Mouse (Mus musculus): ENCODE results near the gene Chmp1a. TPM values are rescaled to one million over a fixed set of nuclear protein-coding genes. Genes with fewer than 3 reads are reported as not detected.

Gene Chmp1a
- polyA plus RNA-seq, 1 experiment from 2014 or later = 95.1 TPM

DNA sequence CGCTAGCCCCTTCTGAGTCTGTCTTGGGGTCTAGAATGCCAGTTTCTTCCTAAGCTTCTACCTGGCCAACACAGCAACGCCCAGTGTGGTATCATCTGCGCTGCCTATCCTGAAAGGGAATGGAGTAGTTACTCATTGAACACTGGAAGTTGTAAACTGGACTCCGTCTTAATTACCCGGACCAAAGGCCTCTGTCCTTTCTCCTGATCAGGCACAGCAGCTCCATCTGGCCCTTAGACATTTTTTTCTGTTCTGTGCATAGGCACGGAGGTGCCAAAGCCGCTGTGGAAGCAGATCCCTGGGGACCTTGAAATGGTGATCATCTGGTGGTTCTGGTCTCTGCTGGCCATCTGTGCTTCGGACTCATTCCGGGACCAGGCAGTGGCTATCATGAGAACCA, 18.8 kb downstream of the Chmp1a start:
- Histone ChIP-seq H3K27ac (replicated peaks; ENCODE audit: low read depth, low read length) (no peak overlapping the region), H3K27me3 (ENCODE audit: control insufficient read depth, insufficient read depth, low read length) (no peaks in the 10 kb centered on the region), H3K36me3 (ENCODE audit: control insufficient read depth, insufficient read depth, low read length) (no peaks in the 10 kb centered on the region), H3K4me3 (ENCODE audit: low read depth, low read length) (no peak overlapping the region), H3K9ac (ENCODE audit: low read length) (no peak overlapping the region), H3K4me2 (ENCODE audit: low read depth, severe bottlenecking) (no peak overlapping the region), H3K4me1 (ENCODE audit: control insufficient read depth, insufficient read depth, low read length) (peaks cover 3% of the 10 kb centered on the region; the same call in 1 of the 2 replicates), H3K9me3 (ENCODE audit: control insufficient read depth, low read length) (no peaks in the 10 kb centered on the region)
- DNase-seq (ENCODE audit: low spot score) (no peak), ATAC-seq (ENCODE audit: insufficient number of reproducible peaks, low FRiP score, low TSS enrichment, low read depth) (no peak)
- 88% methylated on average over 9 of the region's 9 CpGs for WGBS

DNA sequence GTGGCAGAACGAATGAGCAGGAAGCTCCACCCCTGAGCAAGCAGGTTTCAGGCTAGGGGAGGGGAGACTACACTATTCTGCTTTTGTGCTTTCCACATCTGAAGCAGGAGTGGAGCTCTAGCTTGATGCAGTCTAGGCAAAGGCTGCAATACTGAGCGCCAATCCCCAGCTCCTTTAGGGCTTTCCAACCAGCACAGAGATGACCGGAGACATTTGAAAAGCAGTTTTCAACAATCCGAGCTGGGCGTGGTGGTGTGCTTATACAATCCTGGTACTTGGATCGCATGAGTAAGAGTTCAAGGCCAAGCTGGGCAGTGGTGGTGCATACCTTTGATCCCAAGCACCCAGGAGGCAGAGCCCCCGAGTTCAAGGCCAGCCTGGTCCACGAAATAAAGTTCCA, 20.7 kb downstream of the Chmp1a start:
- WGBS = 58% methylated on average over 8 of the region's 8 CpGs
- H3K27ac ChIP-seq (replicated peaks; ENCODE audit: low read depth, low read length) = no peak overlapping the region
- H3K4me2 ChIP-seq (ENCODE audit: low read depth, severe bottlenecking) = no peak overlapping the region
- H3K9ac ChIP-seq (ENCODE audit: low read length) = no peak overlapping the region
- H3K27me3 ChIP-seq (ENCODE audit: control insufficient read depth, insufficient read depth, low read length) = no peaks in the 10 kb centered on the region
- no peaks in the 10 kb centered on the region for H3K36me3 ChIP-seq (ENCODE audit: control insufficient read depth, insufficient read depth, low read length)
- DNase-seq (ENCODE audit: low spot score) (no peak), ATAC-seq (ENCODE audit: insufficient number of reproducible peaks, low FRiP score, low TSS enrichment, low read depth) (no peak)
- H3K4me3 ChIP-seq (ENCODE audit: low read depth, low read length) = no peak overlapping the region
- H3K4me1 ChIP-seq (ENCODE audit: control insufficient read depth, insufficient read depth, low read length) = peaks cover 5% of the 10 kb centered on the region
- H3K9me3 ChIP-seq (ENCODE audit: control insufficient read depth, low read length) = no peaks in the 10 kb centered on the region

DNA sequence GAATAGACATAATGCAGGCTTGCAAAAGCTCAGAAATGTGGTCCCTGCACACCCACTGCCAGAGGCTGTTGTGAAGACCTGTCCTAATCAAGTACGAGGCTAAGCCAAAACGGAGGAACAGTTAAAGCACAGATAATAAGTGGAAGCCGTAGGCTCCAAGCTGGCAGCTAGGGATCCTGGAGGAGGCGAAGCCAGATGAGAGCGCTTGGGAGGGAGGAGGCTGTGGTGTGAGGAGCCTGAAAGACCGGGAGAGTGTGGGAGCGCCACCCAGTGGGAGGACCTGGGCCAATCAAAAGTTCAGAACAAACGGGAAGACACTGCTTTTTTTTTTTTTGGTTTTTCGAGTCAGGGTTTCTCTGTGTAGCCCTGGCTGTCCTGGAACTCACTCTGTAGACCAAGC, 21.9 kb downstream of the Chmp1a start:
- WGBS = 4% methylated on average over 9 of the region's 9 CpGs
- H3K9ac ChIP-seq (ENCODE audit: low read length) = no peak overlapping the region
- no peaks in the 10 kb centered on the region for H3K27me3 ChIP-seq (ENCODE audit: control insufficient read depth, insufficient read depth, low read length)

GRCm38 (mm10) chr8:123188841-123189240, 23.7 kb downstream of the Chmp1a start:
- Histone ChIP-seq H3K4me3 (ENCODE audit: low read depth, low read length) (no peak overlapping the region), H3K36me3 (ENCODE audit: control insufficient read depth, insufficient read depth, low read length) (no peaks in the 10 kb centered on the region), H3K27me3 (ENCODE audit: control insufficient read depth, insufficient read depth, low read length) (no peaks in the 10 kb centered on the region), H3K9me3 (ENCODE audit: control insufficient read depth, low read length) (no peaks in the 10 kb centered on the region), H3K4me1 (ENCODE audit: control insufficient read depth, insufficient read depth, low read length) (peaks cover 24% of the 10 kb centered on the region), H3K9ac (ENCODE audit: low read length) (no peak overlapping the region), H3K4me2 (ENCODE audit: low read depth, severe bottlenecking) (no peak overlapping the region), H3K27ac (replicated peaks; ENCODE audit: low read depth, low read length) (no peak overlapping the region)
- no peak for ATAC-seq (ENCODE audit: insufficient number of reproducible peaks, low FRiP score, low TSS enrichment, low read depth)
- no peak for DNase-seq (ENCODE audit: low spot score)
- WGBS = 90% methylated on average over 7 of the region's 7 CpGs

More for the DNA sequence above, 21.9 kb downstream of the Chmp1a start:
- Histone ChIP-seq H3K27ac (replicated peaks; ENCODE audit: low read depth, low read length) (no peak overlapping the region), H3K4me3 (ENCODE audit: low read depth, low read length) (no peak overlapping the region), H3K4me2 (ENCODE audit: low read depth, severe bottlenecking) (no peak overlapping the region), H3K4me1 (ENCODE audit: control insufficient read depth, insufficient read depth, low read length) (peaks cover 17% of the 10 kb centered on the region), H3K36me3 (ENCODE audit: control insufficient read depth, insufficient read depth, low read length) (no peaks in the 10 kb centered on the region), H3K9me3 (ENCODE audit: control insufficient read depth, low read length) (no peaks in the 10 kb centered on the region)
- ATAC-seq (ENCODE audit: insufficient number of reproducible peaks, low FRiP score, low TSS enrichment, low read depth) (no peak), DNase-seq (ENCODE audit: low spot score) (peak; percentile 86)

- no peaks in the 10 kb centered on the region for H3K27me3 ChIP-seq (ENCODE audit: control insufficient read depth, insufficient read depth, low read length)
- H3K4me3 ChIP-seq (ENCODE audit: low read depth, low read length) = no peak overlapping the region
- no peak overlapping the region for H3K9ac ChIP-seq (ENCODE audit: low read length)
- ATAC-seq (ENCODE audit: insufficient number of reproducible peaks, low FRiP score, low TSS enrichment, low read depth) = no peak
- H3K4me1 ChIP-seq (ENCODE audit: control insufficient read depth, insufficient read depth, low read length) = peaks cover 24% of the 10 kb centered on the region
- no peak overlapping the region for H3K27ac ChIP-seq (replicated peaks; ENCODE audit: low read depth, low read length)
- DNase-seq (ENCODE audit: low spot score) = no peak
- H3K36me3 ChIP-seq (ENCODE audit: control insufficient read depth, insufficient read depth, low read length) = no peaks in the 10 kb centered on the region
- no peak overlapping the region for H3K4me2 ChIP-seq (ENCODE audit: low read depth, severe bottlenecking)
- 97% methylated on average over 2 of the region's 2 CpGs for WGBS
- no peaks in the 10 kb centered on the region for H3K9me3 ChIP-seq (ENCODE audit: control insufficient read depth, low read length)
Measured at GRCm38 (mm10) chr8:123188006-123188405, 24.6 kb downstream of the Chmp1a start.

GRCm38 (mm10) chr8:123185566-123186409, 26.8 kb downstream of the Chmp1a start, which contains the start of gene Dpep1:
Gene Dpep1 (plus strand): TSS chr8:123186242.
- Histone ChIP-seq H3K4me1 (ENCODE audit: control insufficient read depth, insufficient read depth, low read length) (peaks cover 24% of the 10 kb centered on the region), H3K9me3 (ENCODE audit: control insufficient read depth, low read length) (no peaks in the 10 kb centered on the region), H3K27ac (replicated peaks; ENCODE audit: low read depth, low read length) (peak within 1 kb of the TSS; percentile 77), H3K27me3 (ENCODE audit: control insufficient read depth, insufficient read depth, low read length) (no peaks in the 10 kb centered on the region), H3K36me3 (ENCODE audit: control insufficient read depth, insufficient read depth, low read length) (no peaks in the 10 kb centered on the region), H3K4me3 (ENCODE audit: low read depth, low read length) (no peak within 1 kb of the TSS), H3K4me2 (ENCODE audit: low read depth, severe bottlenecking) (peak within 1 kb of the TSS; percentile 10; the same call in 1 of the 2 replicates), H3K9ac (ENCODE audit: low read length) (peak within 1 kb of the TSS; percentile 27; the same call in 1 of the 2 replicates)
- ATAC-seq (ENCODE audit: insufficient number of reproducible peaks, low FRiP score, low TSS enrichment, low read depth) (peak; percentile 66; the same call in 1 of the 2 replicates), DNase-seq (ENCODE audit: low spot score) (peak; percentile 75)
- 17% methylated on average over 19 of the region's 19 CpGs for WGBS

- Histone ChIP-seq H3K9me3 (ENCODE audit: control insufficient read depth, low read length) (no peaks in the 10 kb centered on the region; the same call in 1 of the 2 replicates), H3K4me3 (ENCODE audit: low read depth, low read length) (no peak overlapping the region), H3K27me3 (ENCODE audit: control insufficient read depth, insufficient read depth, low read length) (no peaks in the 10 kb centered on the region), H3K4me1 (ENCODE audit: control insufficient read depth, insufficient read depth, low read length) (peaks cover 14% of the 10 kb centered on the region), H3K9ac (ENCODE audit: low read length) (no peak overlapping the region), H3K4me2 (ENCODE audit: low read depth, severe bottlenecking) (no peak overlapping the region), H3K36me3 (ENCODE audit: control insufficient read depth, insufficient read depth, low read length) (no peaks in the 10 kb centered on the region), H3K27ac (replicated peaks; ENCODE audit: low read depth, low read length) (no peak overlapping the region)
- DNase-seq (ENCODE audit: low spot score) (peak; percentile 41), ATAC-seq (ENCODE audit: insufficient number of reproducible peaks, low FRiP score, low TSS enrichment, low read depth) (no peak)
- 59% methylated on average over 3 of the region's 3 CpGs for WGBS
Measured at GRCm38 (mm10) chr8:123181391-123181790, 31.2 kb downstream of the Chmp1a start.

- H3K4me2 ChIP-seq (ENCODE audit: low read depth, severe bottlenecking) = peak within 1 kb of the TSS; percentile 15
- no peak within 1 kb of the TSS for H3K9ac ChIP-seq (ENCODE audit: low read length)
- no peak within 1 kb of the TSS for H3K27ac ChIP-seq (replicated peaks; ENCODE audit: low read depth, low read length)
- no peaks in the 10 kb centered on the region for H3K4me1 ChIP-seq (ENCODE audit: control insufficient read depth, insufficient read depth, low read length)
- H3K27me3 ChIP-seq (ENCODE audit: control insufficient read depth, insufficient read depth, low read length) = no peaks in the 10 kb centered on the region
- DNase-seq (ENCODE audit: low spot score) (peak; percentile 44), ATAC-seq (ENCODE audit: insufficient number of reproducible peaks, low FRiP score, low TSS enrichment, low read depth) (0 out of 2 replicates have a peak, but pooled peaks have one; percentile 65)
- H3K36me3 ChIP-seq (ENCODE audit: control insufficient read depth, insufficient read depth, low read length) = no peaks in the 10 kb centered on the region
- no peak within 1 kb of the TSS for H3K4me3 ChIP-seq (ENCODE audit: low read depth, low read length)
- 26% methylated on average over 13 of the region's 13 CpGs for WGBS
- H3K9me3 ChIP-seq (ENCODE audit: control insufficient read depth, low read length) = no peaks in the 10 kb centered on the region
Measured at GRCm38 (mm10) chr8:123157888-123158465, 54.6 kb downstream of the Chmp1a start, which contains the start of gene Sult5a1. Gene Sult5a1 (minus strand): TSS chr8:123158315.

Measured in limb, embryonic 11.5 days (tissue).